10 mouse cellular contexts compared by ENCODE assay signal in the genomic region with DNA sequence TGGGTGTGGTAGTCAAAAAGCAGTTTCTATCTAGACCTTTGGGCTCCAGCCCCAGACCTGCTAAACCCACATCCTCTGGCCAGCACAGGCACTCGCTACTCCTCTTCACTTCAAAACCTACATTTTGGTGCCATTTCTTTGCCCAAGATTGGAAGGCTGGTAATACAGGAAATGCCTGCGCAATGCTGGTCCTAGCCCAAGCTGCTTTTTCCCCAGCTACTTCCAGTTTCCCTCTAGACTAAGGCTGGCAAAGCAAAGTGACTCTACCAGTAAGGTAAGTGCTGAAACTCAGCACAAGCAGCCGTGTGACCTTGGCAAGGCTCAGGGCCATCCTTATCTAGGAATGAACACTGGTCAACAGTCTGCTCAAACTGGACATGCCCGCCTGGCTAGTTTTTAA. TPM values are rescaled to one million over a fixed set of nuclear protein-coding genes. Genes with fewer than 3 reads are reported as not detected.
DNase-seq lines count a peak whose midpoint lies in the region; ATAC-seq and TF ChIP-seq lines count a peak whose summit lies in the region.
"Had no signal": no experiment of that assay in that cellular context is flagged by ENCODE, and none has a peak within 500 bp of the region (broad histone marks: within the 10 kb centered on the region; RNA-seq: fewer than 3 reads in every experiment).

No protein-coding gene starts in this region.

- no peak for TF ChIP-seq EP300 in lung, postnatal 0 days (IDR thresholded peaks at IDR 0.05)

- H3K36me3 ChIP-seq in kidney, adult 2 months (ENCODE audit: control insufficient read depth, insufficient read depth, low read length) = no peaks in the 10 kb centered on the region; the same call in none of the 2 replicates
- H3K36me3 ChIP-seq in kidney, embryonic 14.5 days (ENCODE audit: control insufficient read depth, insufficient read depth, low read length) = peaks cover 90% of the 10 kb centered on the region
- H3K36me3 ChIP-seq in lung, postnatal 0 days (ENCODE audit: insufficient read depth, low read length) = peaks cover 29% of the 10 kb centered on the region
- H3K36me3 ChIP-seq in thymus, adult 2 months (ENCODE audit: control insufficient read depth, insufficient read depth, low read length) = peaks cover 52% of the 10 kb centered on the region

- no peak for ATAC-seq in kidney, embryonic 14.5 days (ENCODE audit: low FRiP score, low TSS enrichment)
- peak; percentile 68 for ATAC-seq in lung, postnatal 0 days

- no peak for TF ChIP-seq POLR2A in kidney, adult 2 months (IDR thresholded peaks at IDR 0.05; ENCODE audit: low read depth, low read length)
- no peak for TF ChIP-seq POLR2A in thymus, adult 2 months (IDR thresholded peaks at IDR 0.05; ENCODE audit: control insufficient read depth, extremely low read depth, insufficient read depth, low read length, poor library complexity)

- 0 out of 2 replicates have a peak, but pooled peaks cover 4% of the 10 kb centered on the region for H3K4me1 ChIP-seq in kidney, adult 2 months (ENCODE audit: control insufficient read depth, insufficient read depth, low read length)
- H3K4me1 ChIP-seq in kidney, embryonic 14.5 days (ENCODE audit: control insufficient read depth, insufficient read depth, low read length) = no peaks in the 10 kb centered on the region
- H3K4me1 ChIP-seq in lung, postnatal 0 days (ENCODE audit: insufficient read depth, low read depth, low read length) = no peaks in the 10 kb centered on the region
- no peaks in the 10 kb centered on the region for H3K4me1 ChIP-seq in thymus, adult 2 months (replicated peaks; ENCODE audit: control insufficient read depth, insufficient read depth, low read length)
- H3K4me1 ChIP-seq: midbrain, embryonic 12.5 days had no signal

- WGBS in kidney, adult 2 months = 85% methylated on average over 4 of the region's 4 CpGs
- WGBS in kidney, embryonic 14.5 days = 93% methylated on average over 4 of the region's 4 CpGs
- 64% methylated on average over 4 of the region's 4 CpGs for WGBS in lung, postnatal 0 days
- 95% methylated on average over 4 of the region's 4 CpGs for WGBS in thymus, adult 2 months

- intact Hi-C loops in left cerebral cortex, adult 2 months (cut with DNase I) = no loop called here

- H3K27me3 ChIP-seq in kidney, adult 2 months (replicated peaks; ENCODE audit: control insufficient read depth, insufficient read depth, low read length) = no peaks in the 10 kb centered on the region
- no peaks in the 10 kb centered on the region for H3K27me3 ChIP-seq in kidney, embryonic 14.5 days (ENCODE audit: control insufficient read depth, insufficient read depth, low read length)
- H3K27me3 ChIP-seq in lung, postnatal 0 days (replicated peaks; ENCODE audit: insufficient read depth, low read length) = no peaks in the 10 kb centered on the region
- H3K27me3 ChIP-seq in thymus, adult 2 months (ENCODE audit: control insufficient read depth, insufficient read depth, low read length) = no peaks in the 10 kb centered on the region
- H3K27me3 ChIP-seq: midbrain, embryonic 12.5 days had no signal

- H3K4me2 ChIP-seq in kidney, embryonic 14.5 days (replicated peaks; ENCODE audit: low read depth, low read length) = no peak overlapping the region
- no peak overlapping the region for H3K4me2 ChIP-seq in lung, postnatal 0 days (replicated peaks; ENCODE audit: low read depth, low read length)
- H3K4me2 ChIP-seq: midbrain, embryonic 12.5 days had no signal

- H3K9me3 ChIP-seq in kidney, embryonic 14.5 days (ENCODE audit: control insufficient read depth, low read length) = no peaks in the 10 kb centered on the region
- no peaks in the 10 kb centered on the region for H3K9me3 ChIP-seq in lung, postnatal 0 days (ENCODE audit: low read length)
- H3K9me3 ChIP-seq: midbrain, embryonic 12.5 days had no signal

- no peak overlapping the region for H3K9ac ChIP-seq in kidney, embryonic 14.5 days (ENCODE audit: low read depth, low read length)
- no peak overlapping the region for H3K9ac ChIP-seq in lung, postnatal 0 days (replicated peaks; ENCODE audit: low read depth)
- H3K9ac ChIP-seq: liver, embryonic 14.5 days; midbrain, embryonic 12.5 days had no signal

- no peak for TF ChIP-seq CTCF in kidney, adult 2 months (conservative IDR thresholded peaks at IDR 0.05; ENCODE audit: insufficient read depth, insufficient read length, low read depth, low read length)
- no peak for TF ChIP-seq CTCF in lung, postnatal 0 days (IDR thresholded peaks at IDR 0.05)
- TF ChIP-seq CTCF in left cerebral cortex, adult 2 months (IDR thresholded peaks at IDR 0.05) = no peak
- TF ChIP-seq CTCF in thymus, adult 2 months (IDR thresholded peaks at IDR 0.05; ENCODE audit: borderline replicate concordance, control insufficient read depth, extremely low read depth, insufficient read depth, low read length, poor library complexity) = no peak

- DNase-seq in kidney, adult 2 months = peak; percentile 31
- DNase-seq in CD4-positive helper T cell, adult 2 months (ENCODE audit: low read depth, low spot score) = peak; percentile 24
- DNase-seq in adrenal gland, postnatal 36 days = peak; percentile 67 to 70
- DNase-seq in lung, postnatal 0 days (ENCODE audit: low spot score) = peak; percentile 52
- no peak for DNase-seq in left cerebral cortex, adult 2 months (ENCODE audit: extremely low spot score in 1 of 2, low spot score in 2 of 2)
- no peak for DNase-seq in thymus, adult 2 months
- DNase-seq in gastrocnemius, adult 8-10 months (ENCODE audit: low spot score in 2 of 2) = no peak

- H3K27ac ChIP-seq in kidney, adult 2 months (ENCODE audit: insufficient read depth, low read depth, low read length) = peak overlapping the region; percentile 70
- H3K27ac ChIP-seq in kidney, embryonic 14.5 days (ENCODE audit: low read depth, low read length) = no peak overlapping the region
- H3K27ac ChIP-seq in lung, postnatal 0 days (ENCODE audit: low read length) = peak overlapping the region; percentile 49
- no peak overlapping the region; the same call in 1 of the 2 replicates for H3K27ac ChIP-seq in left cerebral cortex, adult 2 months
- no peak overlapping the region for H3K27ac ChIP-seq in thymus, adult 2 months (ENCODE audit: control insufficient read depth, insufficient read depth, low read length)
- H3K27ac ChIP-seq: liver, embryonic 14.5 days; midbrain, embryonic 12.5 days had no signal

- no peak overlapping the region for H3K4me3 ChIP-seq in kidney, adult 2 months (ENCODE audit: insufficient read depth, low read depth, low read length)
- no peak overlapping the region for H3K4me3 ChIP-seq in kidney, embryonic 14.5 days (ENCODE audit: low read length)
- H3K4me3 ChIP-seq in lung, postnatal 0 days (ENCODE audit: low read depth, low read length) = no peak overlapping the region
- no peak overlapping the region for H3K4me3 ChIP-seq in left cerebral cortex, adult 2 months
- H3K4me3 ChIP-seq in thymus, adult 2 months (ENCODE audit: control insufficient read depth, insufficient read depth, low read length) = no peak overlapping the region
- H3K4me3 ChIP-seq: midbrain, embryonic 12.5 days had no signal

RNA-seq across cellular contexts. Expression of a gene that starts 16.1 kb away (rescaled TPM):
- 1.6 and 2.3 TPM in 2 replicates for polyA plus RNA-seq in kidney, adult 2 months (2012; rRNA removed)
- polyA plus RNA-seq in kidney, embryonic 14.5 days (2014; fragmentation: Nextera tagmentation; extraction: Ambion mirVana) = 50.1 and 54.5 TPM in 2 replicates
- total RNA-seq in adrenal gland, postnatal 36 days (2021) = 1 to 10 TPM; 3.3 to 7.8 TPM
- polyA plus RNA-seq in lung, postnatal 0 days (2015; fragmentation: Nextera tagmentation; extraction: Ambion mirVana) = 10.6 and 15.1 TPM in 2 replicates
- total RNA-seq in left cerebral cortex, adult 2 months (2021) = 10 to 100 TPM; 36.4 to 40.6 TPM
- 3.8 and 5.7 TPM in 2 replicates for polyA plus RNA-seq in thymus, adult 2 months (2012; rRNA removed)
- 1 to 10 TPM in 2 of 4 experiments, under 1 TPM in 2; 0.46 to 1.7 (median 0.99) TPM for total RNA-seq in gastrocnemius, adult 8-10 months (2022)

RNA-seq across cellular contexts. Expression of a gene that starts 25.4 kb away (rescaled TPM):
- 88.5 and 89.6 TPM in 2 replicates for polyA plus RNA-seq in kidney, adult 2 months (2012; rRNA removed)
- 131 and 142 TPM in 2 replicates for polyA plus RNA-seq in kidney, embryonic 14.5 days (2014; fragmentation: Nextera tagmentation; extraction: Ambion mirVana)
- 10 to 100 TPM; 83.4 to 97.0 TPM for total RNA-seq in adrenal gland, postnatal 36 days (2021)
- polyA plus RNA-seq in lung, postnatal 0 days (2015; fragmentation: Nextera tagmentation; extraction: Ambion mirVana) = 82.2 and 91.4 TPM in 2 replicates
- 10 to 100 TPM; 85.3 to 89.8 TPM for total RNA-seq in left cerebral cortex, adult 2 months (2021)
- 163 and 176 TPM in 2 replicates for polyA plus RNA-seq in thymus, adult 2 months (2012; rRNA removed)
- 10 to 100 TPM; 23.1 to 27.9 (median 25.0) TPM for total RNA-seq in gastrocnemius, adult 8-10 months (2022)

RNA-seq across cellular contexts. Expression of a gene that starts 39.3 kb away (rescaled TPM):
- polyA plus RNA-seq in kidney, adult 2 months (2012; rRNA removed) = 0.75 and 1.4 TPM in 2 replicates
- 64.3 and 72.8 TPM in 2 replicates for polyA plus RNA-seq in kidney, embryonic 14.5 days (2014; fragmentation: Nextera tagmentation; extraction: Ambion mirVana)
- total RNA-seq in adrenal gland, postnatal 36 days (2021) = 1 to 10 TPM in 1 of 2 experiments, under 1 TPM in 1; 0.66 to 1.7 TPM
- 0.90 and 1.3 TPM in 2 replicates for polyA plus RNA-seq in lung, postnatal 0 days (2015; fragmentation: Nextera tagmentation; extraction: Ambion mirVana)
- total RNA-seq in left cerebral cortex, adult 2 months (2021) = 1 to 10 TPM; 1.1 to 2.5 TPM
- polyA plus RNA-seq in thymus, adult 2 months (2012; rRNA removed) = 105 and 118 TPM in 2 replicates
- total RNA-seq in gastrocnemius, adult 8-10 months (2022) = not detected

RNA-seq across cellular contexts. Expression of a gene that starts 46.5 kb away (rescaled TPM):
- polyA plus RNA-seq in kidney, adult 2 months (2012; rRNA removed) = 22.8 and 25.2 TPM in 2 replicates
- polyA plus RNA-seq in kidney, embryonic 14.5 days (2014; fragmentation: Nextera tagmentation; extraction: Ambion mirVana) = 55.3 and 66.5 TPM in 2 replicates
- total RNA-seq in adrenal gland, postnatal 36 days (2021) = 10 to 100 TPM; 28.2 to 29.8 TPM
- polyA plus RNA-seq in lung, postnatal 0 days (2015; fragmentation: Nextera tagmentation; extraction: Ambion mirVana) = 20.6 and 34.6 TPM in 2 replicates
- 10 to 100 TPM; 20.2 to 25.2 TPM for total RNA-seq in left cerebral cortex, adult 2 months (2021)
- polyA plus RNA-seq in thymus, adult 2 months (2012; rRNA removed) = 60.3 and 69.8 TPM in 2 replicates
- total RNA-seq in gastrocnemius, adult 8-10 months (2022) = 1 to 10 TPM; 2.9 to 5.3 (median 3.7) TPM

RNA-seq across cellular contexts. Expression of a gene that starts 58.8 kb away (rescaled TPM):
- polyA plus RNA-seq in kidney, adult 2 months (2012; rRNA removed) = 7.5 and 8.5 TPM in 2 replicates
- 9.1 and 11.9 TPM in 2 replicates for polyA plus RNA-seq in kidney, embryonic 14.5 days (2014; fragmentation: Nextera tagmentation; extraction: Ambion mirVana)
- 1 to 10 TPM; 3.7 to 6.9 TPM for total RNA-seq in adrenal gland, postnatal 36 days (2021)
- polyA plus RNA-seq in lung, postnatal 0 days (2015; fragmentation: Nextera tagmentation; extraction: Ambion mirVana) = 1.6 TPM in 2 replicates
- total RNA-seq in left cerebral cortex, adult 2 months (2021) = 10 to 100 TPM; 24.0 to 25.4 TPM
- 19.3 and 21.4 TPM in 2 replicates for polyA plus RNA-seq in thymus, adult 2 months (2012; rRNA removed)
- under 1 TPM in 1 of 4 experiments, not detected in 3; 0.22 TPM for total RNA-seq in gastrocnemius, adult 8-10 months (2022)

Comparison
In these comparisons a context has a peak if more than half of its experiments do, and no peak if none do; other contexts are left out.
1. H3K27ac ChIP-seq: peak in kidney, adult 2 months (single experiment) and lung, postnatal 0 days (single experiment); none in kidney, embryonic 14.5 days (single experiment), left cerebral cortex, adult 2 months (single experiment) and thymus, adult 2 months (single experiment).
2. RNA of a gene that starts 39.3 kb away (polyA plus RNA-seq): 105 to 118 TPM in thymus, adult 2 months and 64.3 to 72.8 TPM in kidney, embryonic 14.5 days; 0.90 to 1.3 TPM in lung, postnatal 0 days and 0.75 to 1.4 TPM in kidney, adult 2 months; every median in the first group is over 10 times any median in the second.
3. DNase-seq: peak in kidney, adult 2 months (single experiment), CD4-positive helper T cell, adult 2 months (single experiment), adrenal gland, postnatal 36 days (2 of 2) and lung, postnatal 0 days (single experiment); none in left cerebral cortex, adult 2 months (0 of 2), thymus, adult 2 months (single experiment) and gastrocnemius, adult 8-10 months (0 of 2).